Mouse (Mus musculus) heart, embryonic 16.5 days (tissue): ENCODE measurements at regions not wholly inside any gene's neighbourhood (a gene's known extent, or its start where the extent isn't known, plus 50 kb on each side); places are given as distances from the start of the nearest gene placed in this dataset.

Source experiments
- ATAC-seq: fragments of 200-750 bp; cut with Nextera tagmentation; replicated peaks from 2 replicates; pipeline ENCODE4 v1.8.0; 2017; ENCODE audit warnings: moderate number of reproducible peaks; ENCODE audit not compliant: insufficient read depth, low FRiP score; ENCODE audit errors: extremely low read depth
- H3K27ac ChIP-seq: fragments of 300-500 bp; sonication (generic); 2 replicates; pipeline ENCODE4 v1.5.1; 2014; ENCODE audit warnings: mild to moderate bottlenecking, low read length, control low read depth, moderate library complexity
- H3K27me3 ChIP-seq: fragments of 300-500 bp; sonication (generic); 2 replicates; pipeline ENCODE4 v1.6.1; 2014; ENCODE audit warnings: low read length, mixed read lengths; ENCODE audit not compliant: control insufficient read depth, insufficient read depth
- H3K36me3 ChIP-seq: fragments of 300-500 bp; sonication (generic); 2 replicates; pipeline ENCODE4 v1.6.1; 2014; ENCODE audit not compliant: control insufficient read depth, insufficient read depth
- H3K4me1 ChIP-seq: fragments of 300-500 bp; sonication (generic); 2 replicates; pipeline ENCODE4 v1.6.1; 2014; ENCODE audit warnings: low read length, mixed read lengths; ENCODE audit not compliant: control insufficient read depth, insufficient read depth
- H3K4me2 ChIP-seq: fragments of 300-500 bp; sonication (generic); 2 replicates; pipeline ENCODE4 v1.6.1; 2014; ENCODE audit warnings: low read depth, mild to moderate bottlenecking, control low read depth, low read length
- H3K4me3 ChIP-seq: fragments of 300-500 bp; sonication (generic); 2 replicates; pipeline ENCODE4 v1.5.1; 2014; ENCODE audit warnings: mild to moderate bottlenecking, control low read depth, low read length
- H3K9ac ChIP-seq: fragments of 300-500 bp; sonication (generic); 2 replicates; pipeline ENCODE4 v1.6.1; 2014; ENCODE audit warnings: low read length, control low read depth
- H3K9me3 ChIP-seq: fragments of 300-500 bp; sonication (generic); replicated peaks from 2 replicates; pipeline ENCODE4 v1.6.1; 2016; ENCODE audit warnings: low read length; ENCODE audit not compliant: control insufficient read depth
- WGBS: fragments of 180-500 bp; shearing (Covaris S2); extraction: QIAGEN DNeasy Blood & Tissue Kit; methylation state at CpG from one replicate; pipeline ENCODE4 v1.1.7; 2014; 5-methylcytosine and 5-hydroxymethylcytosine counted together

DNA sequence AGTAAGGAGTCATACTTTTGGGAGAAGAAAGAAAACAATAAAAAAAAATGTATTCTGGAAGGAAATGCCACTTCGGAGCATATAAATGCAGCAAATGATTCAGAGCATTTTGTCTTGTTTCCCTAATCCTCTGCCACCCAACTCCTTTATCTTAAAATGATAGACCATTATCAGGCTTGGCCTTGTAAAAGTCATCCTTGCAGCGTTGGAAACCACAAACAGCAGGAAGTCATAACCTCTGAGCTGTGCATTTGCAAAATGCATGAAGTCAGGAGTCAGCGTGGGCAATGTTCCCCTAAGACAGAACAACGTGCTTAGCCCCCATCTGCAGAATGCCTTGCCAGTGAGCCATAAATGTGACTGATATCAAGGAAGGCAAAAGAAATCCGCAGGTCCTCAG is 80.2 kb upstream of the Abca1 start:
- H3K4me1 ChIP-seq = no peaks in the 10 kb centered on the region
- H3K9ac ChIP-seq = no peak overlapping the region
- H3K27me3 ChIP-seq = no peaks in the 10 kb centered on the region
- no peak for ATAC-seq
- H3K4me2 ChIP-seq = no peak overlapping the region
- no peak overlapping the region for H3K27ac ChIP-seq
- H3K36me3 ChIP-seq = no peaks in the 10 kb centered on the region
- 42% methylated on average over 5 of the region's 5 CpGs for WGBS
- no peak overlapping the region for H3K4me3 ChIP-seq
- no peaks in the 10 kb centered on the region for H3K9me3 ChIP-seq

DNA sequence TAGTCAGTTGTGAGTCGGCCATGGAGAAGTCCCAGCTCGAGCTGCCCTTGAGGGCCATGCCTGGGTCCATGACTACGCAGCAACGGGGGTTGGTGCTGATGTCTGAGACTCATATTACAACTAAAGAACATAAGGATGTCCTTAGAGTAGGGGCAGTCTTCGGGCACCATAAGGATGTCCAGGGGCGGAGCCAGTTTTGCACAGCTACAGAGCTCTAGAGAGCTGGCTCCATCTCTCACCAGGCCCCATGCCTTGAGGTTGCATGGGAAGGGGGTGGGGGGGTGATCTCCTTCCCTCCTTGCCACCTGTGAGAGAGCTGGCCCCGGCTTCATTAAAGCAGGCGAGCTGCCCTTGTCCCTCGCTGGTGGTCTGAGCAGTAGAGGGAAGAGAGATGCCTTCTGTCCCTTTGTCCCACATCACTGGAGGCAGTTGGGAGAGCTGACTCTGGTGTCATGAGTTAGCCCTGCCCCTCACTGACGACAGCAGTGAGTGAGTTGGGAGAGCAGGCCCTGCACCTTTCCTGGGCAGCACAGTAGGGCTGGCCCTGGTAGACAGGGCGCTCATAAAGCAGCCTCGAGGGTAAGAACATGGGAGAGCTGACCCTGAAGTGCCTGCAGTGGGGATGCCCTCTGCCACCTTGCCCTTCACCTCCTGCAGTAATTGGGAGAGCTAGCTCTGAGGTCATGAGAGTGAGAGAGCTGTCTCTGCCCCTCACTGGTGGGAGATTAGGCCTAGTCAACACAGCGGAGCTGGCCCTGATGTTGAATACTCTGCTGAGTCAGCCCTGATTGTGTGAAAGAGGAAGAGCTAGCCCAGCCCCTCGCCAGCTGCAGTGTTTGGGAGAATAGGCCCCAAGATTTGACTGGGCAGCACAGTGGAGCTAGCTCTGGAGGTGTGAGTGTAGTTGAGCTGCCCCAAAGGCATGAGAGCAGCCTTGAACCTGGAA is 78.9 kb upstream of the Abca1 start:
- Histone ChIP-seq H3K4me1 (no peaks in the 10 kb centered on the region), H3K36me3 (no peaks in the 10 kb centered on the region), H3K9ac (no peak overlapping the region), H3K4me2 (no peak overlapping the region), H3K27me3 (no peaks in the 10 kb centered on the region), H3K27ac (no peak overlapping the region), H3K9me3 (no peaks in the 10 kb centered on the region), H3K4me3 (no peak overlapping the region)
- peak; percentile 72 for ATAC-seq
- 72% methylated on average over 14 of the region's 14 CpGs for WGBS

DNA sequence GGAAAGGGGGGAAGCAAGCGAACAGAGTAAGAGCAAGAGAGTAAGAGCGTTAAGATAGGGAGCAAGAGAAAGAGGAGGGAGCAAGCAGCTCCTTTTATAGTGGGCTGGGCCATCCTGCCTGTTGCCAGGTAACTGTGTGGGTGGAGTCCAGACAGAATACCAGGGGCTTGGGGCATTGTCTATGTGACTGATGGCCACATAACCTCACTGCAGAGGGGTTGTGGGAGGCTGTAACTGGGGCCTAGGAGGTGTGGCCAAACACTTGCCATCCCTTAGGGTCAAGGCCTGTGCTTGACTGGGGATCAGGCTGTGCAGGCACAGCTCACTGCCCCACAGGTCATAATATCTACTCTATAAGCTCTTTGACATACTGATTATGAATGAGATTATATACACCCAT is 76.2 kb upstream of the Abca1 start:
- Histone ChIP-seq H3K9me3 (no peaks in the 10 kb centered on the region), H3K9ac (no peak overlapping the region), H3K36me3 (no peaks in the 10 kb centered on the region), H3K4me3 (no peak overlapping the region), H3K4me2 (no peak overlapping the region), H3K4me1 (peaks cover 6% of the 10 kb centered on the region), H3K27ac (no peak overlapping the region), H3K27me3 (no peaks in the 10 kb centered on the region)
- ATAC-seq = no peak
- 53% methylated on average over 2 of the region's 2 CpGs for WGBS

DNA sequence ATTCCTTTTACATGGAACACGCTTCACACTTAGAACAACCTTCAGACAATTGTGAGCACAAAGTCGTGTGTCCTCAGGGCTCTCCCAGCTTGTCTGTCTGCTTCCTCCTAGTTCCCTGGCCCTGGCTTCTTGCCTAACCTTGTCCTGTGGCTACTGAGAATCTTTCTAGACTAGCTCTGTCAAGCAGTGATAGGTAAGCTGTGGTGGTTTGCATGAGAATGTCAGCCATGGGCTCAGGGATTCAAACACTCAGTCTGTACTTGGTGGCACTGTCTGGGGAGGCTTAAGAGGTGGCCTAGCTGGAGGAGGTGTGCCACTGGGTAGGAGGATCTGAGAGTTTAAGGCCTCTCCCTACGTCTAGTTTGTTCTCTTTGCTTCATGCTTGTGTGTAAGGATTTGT is 72.7 kb upstream of the Abca1 start:
- Histone ChIP-seq H3K27ac (no peak overlapping the region), H3K4me3 (no peak overlapping the region), H3K4me1 (peaks cover 8% of the 10 kb centered on the region), H3K36me3 (no peaks in the 10 kb centered on the region), H3K4me2 (no peak overlapping the region), H3K9ac (no peak overlapping the region), H3K27me3 (no peaks in the 10 kb centered on the region), H3K9me3 (no peaks in the 10 kb centered on the region)
- ATAC-seq = no peak
- 48% methylated on average over 3 of the region's 3 CpGs for WGBS

DNA sequence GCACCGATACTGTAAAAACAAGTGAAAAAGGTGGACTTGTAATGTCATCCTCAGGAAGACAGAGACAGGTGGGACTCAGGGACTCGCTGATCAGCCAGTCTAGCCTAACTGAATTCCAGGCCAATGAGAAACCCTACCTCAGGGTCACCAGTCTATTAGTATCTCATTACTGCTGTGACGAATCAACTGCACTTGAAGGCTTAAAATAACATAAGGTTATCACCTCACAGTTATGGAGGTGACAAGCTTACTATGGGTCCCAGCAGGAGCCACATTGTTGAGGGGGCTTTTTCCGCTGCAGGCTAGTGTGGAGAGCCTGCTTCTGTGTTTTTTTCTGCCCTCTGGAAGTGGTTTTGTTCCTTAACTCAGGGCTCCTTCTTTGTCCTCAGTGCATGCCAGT is 72.2 kb upstream of the Abca1 start:
- Histone ChIP-seq H3K9ac (no peak overlapping the region), H3K27ac (peak overlapping the region; percentile 50), H3K9me3 (no peaks in the 10 kb centered on the region), H3K4me3 (no peak overlapping the region), H3K27me3 (no peaks in the 10 kb centered on the region), H3K36me3 (no peaks in the 10 kb centered on the region), H3K4me2 (no peak overlapping the region), H3K4me1 (peaks cover 8% of the 10 kb centered on the region)
- ATAC-seq = peak; percentile 78
- WGBS = 42% methylated on average over 4 of the region's 4 CpGs

DNA sequence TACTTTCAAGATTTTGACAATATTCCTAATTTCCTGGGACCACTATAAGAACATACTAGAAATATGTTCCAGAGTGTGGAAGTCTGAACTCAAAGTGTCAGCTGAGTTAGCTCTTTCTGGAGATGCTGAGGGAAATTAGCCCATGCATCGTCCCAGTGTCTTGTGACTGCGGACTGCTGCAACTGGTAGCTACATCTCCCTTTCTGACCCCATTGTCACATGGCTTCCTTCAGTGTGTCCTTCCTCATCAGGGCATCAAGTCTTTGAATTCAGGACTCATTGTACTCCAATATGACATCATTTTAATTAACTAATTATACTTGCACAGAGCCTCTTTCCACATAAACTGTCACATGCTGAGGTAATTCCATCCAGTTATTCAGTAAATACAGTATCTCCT is 71.4 kb upstream of the Abca1 start:
- ATAC-seq = no peak
- H3K9ac ChIP-seq = no peak overlapping the region
- H3K4me3 ChIP-seq = no peak overlapping the region
- H3K4me1 ChIP-seq = peaks cover 8% of the 10 kb centered on the region
- H3K36me3 ChIP-seq = no peaks in the 10 kb centered on the region
- no peak overlapping the region for H3K4me2 ChIP-seq
- H3K27me3 ChIP-seq = no peaks in the 10 kb centered on the region
- no peaks in the 10 kb centered on the region for H3K9me3 ChIP-seq
- 85% methylated on average over 2 of the region's 2 CpGs for whole genome bisulfite sequencing
- H3K27ac ChIP-seq = no peak overlapping the region

DNA sequence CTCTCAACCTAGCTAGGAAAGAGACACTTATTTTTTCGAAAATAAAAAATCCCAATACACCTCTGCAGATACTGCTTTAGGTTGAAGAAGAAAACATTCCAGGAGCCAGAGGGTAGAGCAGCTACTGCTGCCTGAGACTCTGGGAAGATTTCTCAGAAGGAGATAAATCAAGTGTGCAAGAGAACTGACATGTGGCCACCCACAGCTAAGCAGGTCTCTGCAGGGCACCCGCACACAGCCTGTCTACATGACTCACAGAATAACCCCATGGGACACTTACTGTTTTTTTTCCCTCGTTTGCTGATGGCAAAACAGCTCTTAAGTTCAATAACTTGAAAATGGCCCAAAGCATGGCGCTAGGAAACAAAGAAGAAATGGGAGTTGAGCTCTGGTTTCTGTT is 68.7 kb upstream of the Abca1 start:
- Histone ChIP-seq H3K27ac (no peak overlapping the region), H3K4me3 (no peak overlapping the region), H3K9me3 (no peaks in the 10 kb centered on the region), H3K27me3 (no peaks in the 10 kb centered on the region), H3K36me3 (no peaks in the 10 kb centered on the region), H3K9ac (no peak overlapping the region), H3K4me2 (no peak overlapping the region), H3K4me1 (peaks cover 8% of the 10 kb centered on the region)
- no peak for ATAC-seq
- 69% methylated on average over 4 of the region's 4 CpGs for WGBS

DNA sequence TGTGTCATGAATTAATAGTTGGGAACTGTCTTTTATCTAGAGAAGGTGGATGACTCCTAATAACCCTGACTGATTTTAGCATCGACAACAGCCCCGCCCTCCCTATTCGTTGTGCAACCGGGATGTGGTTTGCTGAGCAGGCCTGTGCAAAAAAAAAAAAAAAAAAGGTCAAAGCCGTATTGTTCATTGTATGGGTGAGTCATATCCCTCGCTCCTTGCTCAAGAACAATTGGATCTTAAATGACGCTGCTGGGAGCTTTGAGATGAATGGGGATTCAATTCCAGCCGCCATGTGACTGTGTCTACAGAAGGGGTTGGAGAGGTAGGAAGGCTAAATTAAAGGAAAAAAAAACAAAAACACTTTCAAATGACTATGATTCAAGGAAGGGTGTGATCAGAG is 68.1 kb upstream of the Abca1 start:
- Histone ChIP-seq H3K4me2 (no peak overlapping the region), H3K9me3 (no peaks in the 10 kb centered on the region), H3K4me3 (no peak overlapping the region), H3K9ac (no peak overlapping the region), H3K27ac (no peak overlapping the region), H3K36me3 (no peaks in the 10 kb centered on the region), H3K27me3 (no peaks in the 10 kb centered on the region), H3K4me1 (peaks cover 8% of the 10 kb centered on the region)
- no peak for ATAC-seq
- WGBS = 60% methylated on average over 8 of the region's 8 CpGs

DNA sequence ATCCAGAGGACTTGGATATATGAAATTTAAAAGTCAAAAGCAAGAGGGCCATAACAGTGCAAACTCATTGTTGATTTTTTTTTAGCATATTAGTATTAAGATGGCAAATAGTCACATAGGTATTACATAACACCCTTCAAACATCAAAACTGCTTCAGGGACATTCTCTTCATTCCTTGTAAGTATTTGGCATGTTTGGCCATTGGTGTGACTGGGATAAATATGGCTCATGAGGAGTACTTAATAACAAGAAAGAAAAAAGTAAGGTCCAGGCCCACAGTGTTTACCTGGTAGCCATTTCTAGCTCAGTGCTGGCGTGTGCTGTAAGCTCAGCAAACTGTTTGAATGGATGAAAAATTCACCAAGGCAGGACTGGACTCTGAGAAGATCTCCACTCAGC is 67.4 kb upstream of the Abca1 start:
- no peak overlapping the region for H3K27ac ChIP-seq
- ATAC-seq = no peak
- no peak overlapping the region for H3K4me3 ChIP-seq
- H3K27me3 ChIP-seq = no peaks in the 10 kb centered on the region
- H3K4me2 ChIP-seq = no peak overlapping the region
- H3K9me3 ChIP-seq = no peaks in the 10 kb centered on the region
- no peaks in the 10 kb centered on the region for H3K36me3 ChIP-seq
- WGBS = 72% methylated on average over 1 of the region's 1 CpGs
- H3K9ac ChIP-seq = no peak overlapping the region
- H3K4me1 ChIP-seq = peaks cover 8% of the 10 kb centered on the region
